Comparison of ENCODE assay signal across 16 mouse cellular contexts in the genomic region with DNA sequence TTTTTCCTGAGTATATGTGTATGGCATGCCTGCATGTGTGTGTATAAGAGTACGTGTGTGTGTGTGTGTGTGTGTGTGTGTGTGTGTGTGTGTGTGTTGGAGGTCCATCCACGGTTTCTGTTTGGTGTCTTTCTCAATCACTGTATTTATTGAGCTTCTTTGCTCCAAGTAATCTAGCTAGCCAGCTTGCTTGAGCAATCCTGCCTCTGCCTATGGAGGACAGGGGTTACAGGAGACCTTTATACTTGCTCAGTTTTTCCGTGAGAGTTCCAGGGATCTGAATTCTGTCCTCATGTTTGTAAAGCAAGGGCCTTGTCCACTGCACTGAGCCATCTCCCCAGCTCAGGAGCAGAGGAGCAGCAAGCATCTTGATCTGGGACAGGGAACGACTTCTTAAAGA.
"Had no signal": no experiment of that assay in that cellular context is flagged by ENCODE, and none has a peak within 500 bp of the region (broad histone marks: within the 10 kb centered on the region; RNA-seq: fewer than 3 reads in every experiment).

No protein-coding gene starts in this region.

- H3K4me1 ChIP-seq: stomach, embryonic 15.5 days had no signal

- H3K4me3 ChIP-seq: neural tube, embryonic 13.5 days; neural tube, embryonic 15.5 days; stomach, embryonic 15.5 days had no signal

- H3K9ac ChIP-seq: neural tube, embryonic 13.5 days; neural tube, embryonic 15.5 days; stomach, embryonic 15.5 days had no signal

- DNase-seq: retina, postnatal 1 day; right cerebral cortex, adult 18-20 months; right cerebral cortex, postnatal 14 days; right cerebral cortex, postnatal 25 days; right cerebral cortex, postnatal 4 days; spleen, adult 18-20 months; thymus, adult 18-20 months; thymus, adult 2 months; thymus, postnatal 14 days; thymus, postnatal 25 days; thymus, postnatal 36 days; thymus, postnatal 4 days had no signal

- H3K27me3 ChIP-seq: neural tube, embryonic 13.5 days; neural tube, embryonic 15.5 days; stomach, embryonic 15.5 days had no signal

- H3K27ac ChIP-seq: neural tube, embryonic 13.5 days; neural tube, embryonic 15.5 days; stomach, embryonic 15.5 days; stomach, postnatal 0 days had no signal

- H3K36me3 ChIP-seq: neural tube, embryonic 13.5 days; neural tube, embryonic 15.5 days; stomach, embryonic 15.5 days had no signal
